Mouse (Mus musculus): ENCODE measurements at regions not wholly inside any gene's neighbourhood (a gene's known extent, or its start where the extent isn't known, plus 50 kb on each side); places are given as distances from the start of the nearest gene placed in this dataset.
A peak's percentile ranks its signal among the peaks of the same experiment; 100 is the strongest.

DNA sequence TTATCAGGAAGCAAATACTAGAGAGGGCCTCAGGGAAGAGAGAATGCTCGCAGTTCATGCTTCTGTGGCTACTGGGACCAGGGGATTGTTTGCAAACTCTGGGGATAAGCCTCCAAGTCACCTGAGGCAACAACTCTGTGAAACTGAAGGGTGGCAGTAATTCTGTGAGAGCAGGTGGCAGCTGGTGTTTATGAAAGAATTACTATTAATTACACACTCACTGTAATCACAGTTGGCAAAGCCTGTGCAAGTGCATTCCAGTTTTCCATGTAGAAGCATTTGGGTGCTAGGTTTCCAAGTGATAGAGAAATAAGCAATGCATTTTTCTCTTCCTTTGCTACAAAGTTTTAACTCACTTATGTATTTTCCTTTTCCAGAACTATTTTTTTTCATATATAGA, 578.5 kb downstream of the Ets1 start:
- Histone ChIP-seq H3K9ac (replicated peaks; ENCODE audit: low read length, poor library complexity, severe bottlenecking) (no peak overlapping the region), H3K4me2 (ENCODE audit: low read depth, low read length, poor library complexity, severe bottlenecking) (no peak overlapping the region), H3K27me3 (ENCODE audit: insufficient read depth, low read length) (no peaks in the 10 kb centered on the region), H3K9me3 (ENCODE audit: low read length) (no peaks in the 10 kb centered on the region), H3K4me1 (ENCODE audit: insufficient read depth, low read length) (no peaks in the 10 kb centered on the region), H3K36me3 (ENCODE audit: insufficient read depth, low read length) (no peaks in the 10 kb centered on the region), H3K27ac (ENCODE audit: low read depth, low read length) (no peak overlapping the region), H3K4me3 (ENCODE audit: low read depth, low read length) (no peak overlapping the region)
- no peak for TF ChIP-seq CTCF (IDR thresholded peaks at IDR 0.05)
- ATAC-seq (ENCODE audit: low FRiP score) (no peak), DNase-seq (ENCODE audit: low spot score) (peak; percentile 17)
- WGBS = 60% methylated on average over 1 of the region's 1 CpGs

- Histone ChIP-seq H3K27me3 (ENCODE audit: insufficient read depth, low read length) (no peaks in the 10 kb centered on the region), H3K36me3 (ENCODE audit: insufficient read depth, low read length) (no peaks in the 10 kb centered on the region), H3K27ac (ENCODE audit: low read depth, low read length) (no peak overlapping the region), H3K4me3 (ENCODE audit: low read depth, low read length) (no peak overlapping the region), H3K9me3 (ENCODE audit: low read length) (no peaks in the 10 kb centered on the region), H3K4me2 (ENCODE audit: low read depth, low read length, poor library complexity, severe bottlenecking) (no peak overlapping the region), H3K9ac (replicated peaks; ENCODE audit: low read length, poor library complexity, severe bottlenecking) (no peak overlapping the region), H3K4me1 (ENCODE audit: insufficient read depth, low read length) (no peaks in the 10 kb centered on the region; the same call in 1 of the 2 replicates)
- ATAC-seq (ENCODE audit: low FRiP score) (no peak), DNase-seq (ENCODE audit: low spot score) (no peak)
- 78% methylated on average over 4 of the region's 4 CpGs for WGBS
- no peak for TF ChIP-seq CTCF (IDR thresholded peaks at IDR 0.05)
These were observed 585.0 kb downstream of the Ets1 start for GRCm38 (mm10) chr9:33220981-33221380.

GRCm38 (mm10) chr9:33222066-33222805, 586.2 kb downstream of the Ets1 start:
- ATAC-seq (ENCODE audit: low FRiP score) (no peak), DNase-seq (ENCODE audit: low spot score) (no peak)
- H3K36me3 ChIP-seq (ENCODE audit: insufficient read depth, low read length) = no peaks in the 10 kb centered on the region
- 81% methylated on average over 11 of the region's 11 CpGs for WGBS
- H3K4me3 ChIP-seq (ENCODE audit: low read depth, low read length) = no peak overlapping the region
- no peaks in the 10 kb centered on the region for H3K9me3 ChIP-seq (ENCODE audit: low read length)
- H3K27me3 ChIP-seq (ENCODE audit: insufficient read depth, low read length) = no peaks in the 10 kb centered on the region
- H3K4me2 ChIP-seq (ENCODE audit: low read depth, low read length, poor library complexity, severe bottlenecking) = no peak overlapping the region
- no peak overlapping the region for H3K27ac ChIP-seq (ENCODE audit: low read depth, low read length)
- no peaks in the 10 kb centered on the region; the same call in 1 of the 2 replicates for H3K4me1 ChIP-seq (ENCODE audit: insufficient read depth, low read length)
- TF ChIP-seq CTCF (IDR thresholded peaks at IDR 0.05) = no peak
- no peak overlapping the region for H3K9ac ChIP-seq (replicated peaks; ENCODE audit: low read length, poor library complexity, severe bottlenecking)

GRCm38 (mm10) chr9:33233699-33234131, 597.7 kb downstream of the Ets1 start:
- no peaks in the 10 kb centered on the region for H3K36me3 ChIP-seq (ENCODE audit: insufficient read depth, low read length)
- WGBS = 20% methylated on average over 9 of the region's 9 CpGs
- H3K4me1 ChIP-seq (ENCODE audit: insufficient read depth, low read length) = no peaks in the 10 kb centered on the region
- H3K27ac ChIP-seq (ENCODE audit: low read depth, low read length) = no peak overlapping the region
- no peaks in the 10 kb centered on the region for H3K9me3 ChIP-seq (ENCODE audit: low read length)
- H3K4me3 ChIP-seq (ENCODE audit: low read depth, low read length) = no peak overlapping the region
- DNase-seq (ENCODE audit: low spot score) = peak; percentile 37
- H3K27me3 ChIP-seq (ENCODE audit: insufficient read depth, low read length) = no peaks in the 10 kb centered on the region
- H3K9ac ChIP-seq (replicated peaks; ENCODE audit: low read length, poor library complexity, severe bottlenecking) = no peak overlapping the region
- no peak for ATAC-seq (ENCODE audit: low FRiP score)
- no peak for TF ChIP-seq CTCF (IDR thresholded peaks at IDR 0.05)
- no peak overlapping the region for H3K4me2 ChIP-seq (ENCODE audit: low read depth, low read length, poor library complexity, severe bottlenecking)

GRCm38 (mm10) chr9:33238190-33238589, 602.2 kb downstream of the Ets1 start:
- no peaks in the 10 kb centered on the region for H3K9me3 ChIP-seq (ENCODE audit: low read length)
- ATAC-seq (ENCODE audit: low FRiP score) = no peak
- H3K9ac ChIP-seq (replicated peaks; ENCODE audit: low read length, poor library complexity, severe bottlenecking) = no peak overlapping the region
- 85% methylated on average over 2 of the region's 2 CpGs for WGBS
- H3K27ac ChIP-seq (ENCODE audit: low read depth, low read length) = no peak overlapping the region
- no peaks in the 10 kb centered on the region for H3K27me3 ChIP-seq (ENCODE audit: insufficient read depth, low read length)
- H3K4me2 ChIP-seq (ENCODE audit: low read depth, low read length, poor library complexity, severe bottlenecking) = no peak overlapping the region
- no peak for TF ChIP-seq CTCF (IDR thresholded peaks at IDR 0.05)
- H3K4me3 ChIP-seq (ENCODE audit: low read depth, low read length) = no peak overlapping the region
- DNase-seq (ENCODE audit: low spot score) = no peak
- H3K36me3 ChIP-seq (ENCODE audit: insufficient read depth, low read length) = no peaks in the 10 kb centered on the region
- H3K4me1 ChIP-seq (ENCODE audit: insufficient read depth, low read length) = no peaks in the 10 kb centered on the region

GRCm38 (mm10) chr9:33238846-33239245, 602.8 kb downstream of the Ets1 start:
- Histone ChIP-seq H3K4me2 (ENCODE audit: low read depth, low read length, poor library complexity, severe bottlenecking) (no peak overlapping the region), H3K27me3 (ENCODE audit: insufficient read depth, low read length) (no peaks in the 10 kb centered on the region), H3K27ac (ENCODE audit: low read depth, low read length) (no peak overlapping the region), H3K9ac (replicated peaks; ENCODE audit: low read length, poor library complexity, severe bottlenecking) (no peak overlapping the region), H3K36me3 (ENCODE audit: insufficient read depth, low read length) (no peaks in the 10 kb centered on the region), H3K4me1 (ENCODE audit: insufficient read depth, low read length) (no peaks in the 10 kb centered on the region), H3K9me3 (ENCODE audit: low read length) (no peaks in the 10 kb centered on the region), H3K4me3 (ENCODE audit: low read depth, low read length) (no peak overlapping the region)
- 86% methylated on average over 2 of the region's 2 CpGs for WGBS
- TF ChIP-seq CTCF (IDR thresholded peaks at IDR 0.05) = no peak
- DNase-seq (ENCODE audit: low spot score) (no peak), ATAC-seq (ENCODE audit: low FRiP score) (no peak)
